Mouse (Mus musculus): ENCODE results near the gene Vmn2r9. TPM values are rescaled to one million over a fixed set of nuclear protein-coding genes. Genes with fewer than 3 reads are reported as not detected.

The Vmn2r9 gene
- not detected for polyA plus RNA-seq (2014; fragmentation: Illumina TruSeq; extraction: RNeasy Lipid Tissue Mini Kit (QIAGEN cat#74804))

DNA sequence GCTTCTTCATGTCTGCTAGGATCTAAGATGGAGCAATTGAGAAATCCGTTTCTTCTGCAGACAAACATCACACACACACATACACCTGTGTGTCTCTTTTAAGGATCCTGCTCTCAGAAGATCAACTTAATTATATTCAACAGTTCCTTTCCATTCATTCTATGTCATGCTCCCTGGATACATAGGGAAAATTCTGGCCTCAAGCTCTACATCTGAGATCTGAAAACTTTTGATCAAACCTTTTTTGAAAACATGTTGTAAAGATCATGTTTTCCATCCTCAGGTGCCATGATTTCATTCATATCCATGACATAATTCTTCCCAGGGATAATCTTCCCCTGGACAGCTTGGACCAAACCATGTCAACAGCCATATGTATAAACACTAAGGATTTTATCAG lies at the start of gene Vmn2r9:
Gene Vmn2r9 (minus strand): TSS at position 101 of the 400 bp plus-strand sequence.

DNA sequence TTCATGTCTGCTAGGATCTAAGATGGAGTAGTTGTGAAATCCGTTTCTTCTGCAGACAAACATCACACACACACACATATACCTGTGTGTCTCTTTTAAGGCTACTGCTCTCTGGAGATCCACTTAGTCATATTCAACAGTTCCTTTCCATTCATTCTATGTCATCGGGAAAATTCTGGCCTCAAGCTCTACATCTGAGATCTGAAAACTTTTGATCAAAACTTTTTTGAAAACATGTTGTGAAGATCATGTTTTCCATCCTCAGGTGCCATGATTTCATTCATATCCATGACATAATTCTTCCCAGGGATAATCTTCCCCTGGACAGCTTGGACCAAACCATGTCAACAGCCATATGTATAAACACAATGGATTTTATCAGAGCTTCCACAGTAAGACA lies 43.7 kb downstream of the Vmn2r9 start, which contains the start of gene Vmn2r8:
Gene Vmn2r8 (minus strand): TSS at position 101 of the 400 bp plus-strand sequence.

DNA sequence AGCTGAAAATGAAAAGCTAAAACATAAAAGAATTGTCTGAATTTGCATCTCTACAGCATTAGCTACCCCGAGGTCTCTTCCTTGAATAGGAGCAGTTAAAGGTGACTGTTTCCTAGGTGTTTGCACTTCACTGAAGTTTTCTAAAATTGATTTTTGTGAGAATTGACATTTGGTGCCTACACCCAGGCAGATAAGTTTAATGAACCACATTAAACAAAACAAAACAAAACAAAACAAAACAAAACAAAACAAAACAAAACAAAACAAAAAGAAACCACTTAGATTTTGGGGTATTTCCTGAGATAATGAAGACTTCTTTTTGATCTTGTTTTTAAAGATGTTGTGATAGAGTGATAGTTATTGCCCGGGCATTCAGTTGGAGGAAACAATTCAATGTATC lies 57.1 kb downstream of the Vmn2r9 start, which contains the start of gene Tmed11:
Gene Tmed11 (minus strand): TSS at position 101 of the 400 bp plus-strand sequence.

Other genes with a start within 250 kb of the Vmn2r9 start
- 44.5 TPM for gene Gak, start 222.8 kb downstream of the Vmn2r9 start, polyA plus RNA-seq (2014; fragmentation: Illumina TruSeq; extraction: RNeasy Lipid Tissue Mini Kit (QIAGEN cat#74804))
- gene Tmem175, start 222.8 kb downstream of the Vmn2r9 start, polyA plus RNA-seq (2014; fragmentation: Illumina TruSeq; extraction: RNeasy Lipid Tissue Mini Kit (QIAGEN cat#74804)), result 24.3 TPM
- gene Idua, start 192.3 kb downstream of the Vmn2r9 start, polyA plus RNA-seq (2014; fragmentation: Illumina TruSeq; extraction: RNeasy Lipid Tissue Mini Kit (QIAGEN cat#74804)), result 12.3 TPM
- gene Dgkq, start 182.9 kb downstream of the Vmn2r9 start, polyA plus RNA-seq (2014; fragmentation: Illumina TruSeq; extraction: RNeasy Lipid Tissue Mini Kit (QIAGEN cat#74804)), result 3.6 TPM
- not detected for gene Slc26a1, start 177.0 kb downstream of the Vmn2r9 start, polyA plus RNA-seq (2014; fragmentation: Illumina TruSeq; extraction: RNeasy Lipid Tissue Mini Kit (QIAGEN cat#74804))
- gene Fgfrl1, start 160.2 kb downstream of the Vmn2r9 start, polyA plus RNA-seq (2014; fragmentation: Illumina TruSeq; extraction: RNeasy Lipid Tissue Mini Kit (QIAGEN cat#74804)), result 6.7 TPM
- 0.66 TPM for gene Rnf212, start 77.6 kb downstream of the Vmn2r9 start, polyA plus RNA-seq (2014; fragmentation: Illumina TruSeq; extraction: RNeasy Lipid Tissue Mini Kit (QIAGEN cat#74804))
- not detected for gene Tmed11, start 57.2 kb downstream of the Vmn2r9 start, polyA plus RNA-seq (2014; fragmentation: Illumina TruSeq; extraction: RNeasy Lipid Tissue Mini Kit (QIAGEN cat#74804))
- gene Vmn2r8, start 43.8 kb downstream of the Vmn2r9 start, polyA plus RNA-seq (2014; fragmentation: Illumina TruSeq; extraction: RNeasy Lipid Tissue Mini Kit (QIAGEN cat#74804)), result not detected
- gene Vmn2r10, start 153.9 kb upstream of the Vmn2r9 start, polyA plus RNA-seq (2014; fragmentation: Illumina TruSeq; extraction: RNeasy Lipid Tissue Mini Kit (QIAGEN cat#74804)), result not detected
- not detected for gene Vmn2r11, start 207.0 kb upstream of the Vmn2r9 start, polyA plus RNA-seq (2014; fragmentation: Illumina TruSeq; extraction: RNeasy Lipid Tissue Mini Kit (QIAGEN cat#74804))
- gene Vmn2r12, start 245.3 kb upstream of the Vmn2r9 start, polyA plus RNA-seq (2014; fragmentation: Illumina TruSeq; extraction: RNeasy Lipid Tissue Mini Kit (QIAGEN cat#74804)), result not detected